Mouse (Mus musculus) mouse embryonic stem cell (cell line): Measurements from ENCODE around the gene Rit1.
"Not testable (repeated sequence)": the region's sequence is repeated elsewhere in the genome, so short reads cannot be mapped to it uniquely, and the experiment has no call there.

Experiments used
- in situ Hi-C, 2 experiments: fragments of 300-500 bp; cut with MboI; formaldehyde crosslinking; loops; 1 replicate in 1 of 2; 3 replicates in 1 of 2; pipeline ENCODE4 v1.14.3; 2019 to 2020; ENCODE audit warnings: low sequenced_read_pairs in 2 of 2, low pct_unique_long_range_greater_than_20kb in 1 of 2, mixed read lengths in 1 of 2; ENCODE audit not compliant: unreplicated experiment in 1 of 2

Rit1 gene

GRCm38 (mm10) chr3:88774939-88775841 lies 58.6 kb downstream of the Rit1 start, which contains the start of gene Syt11:
Gene Syt11, minus strand, starts transcription at chr3:88775164.
- in situ Hi-C loops, result not testable (repeated sequence)
